Mouse (Mus musculus) E14TG2a.4 (cell line): ENCODE data around the gene Gstm7.

Experiments
- CTCF ChIP-seq: conservative IDR thresholded peaks from 2 replicates; pipeline ENCODE4 v1.5.1; 2014; ENCODE audit warnings: low read length
- NANOG ChIP-seq: IDR thresholded peaks from 2 replicates; pipeline ENCODE4 v1.6.1; 2014; ENCODE audit warnings: borderline replicate concordance, low read length, mixed read lengths
- POU5F1 ChIP-seq: IDR thresholded peaks from 2 replicates; pipeline ENCODE4 v1.6.1; 2014; ENCODE audit warnings: low read length, borderline replicate concordance

- no peak for TF ChIP-seq CTCF
- no peak for TF ChIP-seq POU5F1
- TF ChIP-seq NANOG, result no peak
These were observed 3.7 kb upstream of the Gstm7 start for GRCm38 (mm10) chr3:107935268-107935667.
